Mouse (Mus musculus): ENCODE measurements at regions not wholly inside any gene's neighbourhood (a gene's known extent, or its start where the extent isn't known, plus 50 kb on each side); places are given as distances from the start of the nearest gene placed in this dataset.

GRCm38 (mm10) chr4:149844971-149845370 is 70.9 kb upstream of the Slc25a33 start:
- DNase-seq (ENCODE audit: low spot score in 2 of 2): no peak

GRCm38 (mm10) chr4:149843736-149844135 is 69.7 kb upstream of the Slc25a33 start:
- no peak for DNase-seq (ENCODE audit: low spot score in 2 of 2)

- DNase-seq (ENCODE audit: low spot score in 2 of 2): no peak
Observed at GRCm38 (mm10) chr4:149842906-149843305, 68.8 kb upstream of the Slc25a33 start.

GRCm38 (mm10) chr4:149841856-149842255 is 67.8 kb upstream of the Slc25a33 start:
- DNase-seq (ENCODE audit: low spot score in 2 of 2): peak in 1 of 2 experiments; percentile 63

GRCm38 (mm10) chr4:149840511-149841292 is 66.6 kb upstream of the Slc25a33 start:
- DNase-seq (ENCODE audit: low spot score in 2 of 2): no peak

GRCm38 (mm10) chr4:149838682-149839081 is 64.6 kb upstream of the Slc25a33 start:
- DNase-seq (ENCODE audit: low spot score in 2 of 2): peak; percentile 25 to 59

GRCm38 (mm10) chr4:149834646-149835156 is 60.6 kb upstream of the Slc25a33 start:
- no peak for DNase-seq (ENCODE audit: low spot score in 2 of 2)

- DNase-seq (ENCODE audit: low spot score in 2 of 2): no peak
Observed at GRCm38 (mm10) chr4:149832446-149833101, 58.5 kb upstream of the Slc25a33 start.

- no peak for DNase-seq (ENCODE audit: low spot score in 2 of 2)
Observed at GRCm38 (mm10) chr4:149830551-149831192, 56.6 kb upstream of the Slc25a33 start.

GRCm38 (mm10) chr4:149829964-149830363 is 55.9 kb upstream of the Slc25a33 start:
- no peak for DNase-seq (ENCODE audit: low spot score in 2 of 2)

- no peak for DNase-seq (ENCODE audit: low spot score in 2 of 2)
Observed at GRCm38 (mm10) chr4:149827784-149828183, 53.7 kb upstream of the Slc25a33 start.

All from spleen, postnatal 10 days (tissue).